Mouse (Mus musculus): ENCODE measurements at regions not wholly inside any gene's neighbourhood (a gene's known extent, or its start where the extent isn't known, plus 50 kb on each side); places are given as distances from the start of the nearest gene placed in this dataset.
A peak's percentile ranks its signal among the peaks of the same experiment; 100 is the strongest.
"Not testable (repeated sequence)": the region's sequence is repeated elsewhere in the genome, so short reads cannot be mapped to it uniquely, and the experiment has no call there.

DNA sequence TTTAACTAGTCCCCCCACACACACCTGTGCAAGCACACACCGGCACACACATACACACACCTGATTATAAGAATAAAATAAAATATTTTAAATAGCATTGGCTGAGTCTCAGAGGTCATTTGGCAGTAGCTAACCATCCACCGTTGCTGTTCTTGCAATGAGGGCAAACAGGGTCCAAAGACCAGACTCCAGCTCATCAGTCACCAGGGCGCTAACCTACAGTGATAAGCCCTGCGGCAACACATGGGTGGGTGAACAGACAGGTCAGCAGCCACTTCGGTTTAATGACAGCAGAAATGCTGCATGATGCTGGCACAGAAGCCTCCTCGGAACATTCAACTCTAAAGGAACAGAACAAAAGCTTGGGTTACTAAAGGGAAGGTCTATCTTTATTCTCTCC lies 54.9 kb downstream of the Tas2r134 start:
- no peak for DNase-seq

DNA sequence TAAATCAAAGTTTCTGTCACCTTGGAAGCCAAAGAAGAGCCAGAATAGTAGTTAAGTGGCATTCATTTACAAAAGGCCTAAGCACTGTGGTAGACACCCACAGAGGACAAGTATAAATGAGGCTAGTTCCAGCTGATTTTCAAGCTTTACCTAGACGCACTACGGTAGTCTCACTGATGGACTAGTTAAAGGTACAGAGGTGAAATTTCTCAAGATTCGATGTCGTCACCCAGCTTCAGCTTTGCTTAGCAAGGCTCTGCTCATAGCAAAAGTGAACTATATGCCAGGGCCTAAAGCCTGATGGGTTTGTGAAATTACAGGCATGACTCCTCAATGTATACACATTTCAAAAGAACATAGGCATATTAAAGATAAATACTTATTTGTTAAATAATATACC lies 55.4 kb downstream of the Tas2r134 start:
- no peak for DNase-seq

DNA sequence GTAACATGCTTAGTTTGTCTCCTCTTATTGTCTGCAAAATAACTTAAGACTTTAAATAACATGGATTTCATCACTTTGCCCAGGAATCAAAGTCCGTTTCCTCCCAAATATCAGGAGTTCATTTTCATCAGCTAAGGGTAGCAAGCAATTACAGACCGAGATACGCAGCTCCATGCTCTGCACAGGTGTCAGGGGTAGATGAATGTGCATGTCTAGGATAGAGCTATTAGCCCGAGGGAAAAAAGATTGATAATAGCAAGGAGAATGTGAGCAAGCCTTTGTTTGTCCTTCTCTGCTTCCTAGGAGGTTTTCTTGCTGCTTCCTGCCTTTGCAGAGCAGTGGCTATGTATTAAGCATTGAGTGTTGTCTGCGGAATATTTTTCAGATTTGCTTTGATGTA lies 77.8 kb downstream of the Tas2r134 start:
- DNase-seq, result no peak

DNA sequence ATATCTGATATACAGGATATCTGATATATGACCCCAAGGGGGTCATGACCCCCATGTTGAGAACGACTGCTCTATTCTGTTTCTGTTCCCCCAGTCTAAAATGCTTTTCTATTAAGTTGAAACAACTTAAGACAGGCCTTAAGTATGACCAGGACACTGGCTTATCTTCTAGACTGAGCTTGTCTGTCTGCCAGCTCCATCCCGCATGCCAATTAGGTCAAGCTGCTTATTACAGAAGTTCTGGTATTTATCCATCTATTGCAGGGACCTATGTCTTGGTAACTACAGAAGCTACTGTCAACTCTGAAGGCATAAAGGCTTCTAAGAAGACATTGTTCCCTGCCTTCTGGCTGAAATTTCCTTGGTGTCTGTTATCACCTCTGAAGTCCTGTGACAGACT lies 81.4 kb downstream of the Tas2r134 start:
- DNase-seq, result peak; percentile 14

DNA sequence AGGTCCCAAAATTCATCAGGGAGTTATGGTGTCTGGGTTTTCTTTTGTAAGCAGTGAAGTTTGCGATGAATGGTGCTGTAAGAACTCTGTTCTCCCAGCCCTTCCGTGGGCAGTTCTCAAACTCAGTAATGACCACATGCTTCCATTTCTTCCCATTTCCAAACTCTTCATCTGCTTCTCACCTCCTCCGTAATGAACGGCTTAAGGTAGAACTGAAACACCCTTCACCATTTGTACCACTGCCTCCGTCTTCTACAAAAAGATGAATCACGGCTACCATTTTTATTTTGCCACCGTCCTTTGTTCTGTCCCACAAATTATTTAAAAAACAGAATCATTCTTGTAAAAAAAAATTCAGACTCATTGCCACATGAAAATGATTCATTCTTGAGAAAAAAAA lies 85.3 kb downstream of the Tas2r134 start:
- no peak for DNase-seq

- DNase-seq, result no peak
These were observed 103.5 kb downstream of the Tas2r134 start for GRCm38 (mm10) chr2:51730805-51731204.

- no peak for DNase-seq
These were observed 104.4 kb downstream of the Tas2r134 start for GRCm38 (mm10) chr2:51731703-51732102.

GRCm38 (mm10) chr2:51732355-51732754 lies 105.0 kb downstream of the Tas2r134 start:
- DNase-seq, result no peak

GRCm38 (mm10) chr2:51733218-51733617 lies 105.9 kb downstream of the Tas2r134 start:
- no peak for DNase-seq

DNA sequence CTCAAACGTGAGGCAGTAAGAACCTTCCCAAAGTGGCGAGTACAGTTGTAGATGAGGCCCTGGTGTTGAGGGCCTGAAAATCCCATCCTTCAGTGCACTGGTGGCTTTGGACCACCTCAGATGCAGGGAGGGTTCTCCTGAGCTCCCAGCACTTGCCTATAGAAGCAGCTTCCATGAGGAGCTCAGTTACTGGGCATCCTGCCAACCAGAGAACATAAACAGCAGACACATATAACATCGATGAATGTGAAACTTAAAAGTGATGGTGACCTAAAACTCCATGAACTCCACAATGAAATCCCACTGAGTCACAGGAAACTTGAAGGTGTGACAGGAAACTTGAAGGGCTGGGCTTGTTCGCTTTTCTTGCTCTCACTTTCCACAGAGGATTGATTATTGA lies 109.1 kb downstream of the Tas2r134 start:
- no peak for DNase-seq

GRCm38 (mm10) chr2:51747675-51748319 lies 120.5 kb downstream of the Tas2r134 start:
- no peak for DNase-seq

DNA sequence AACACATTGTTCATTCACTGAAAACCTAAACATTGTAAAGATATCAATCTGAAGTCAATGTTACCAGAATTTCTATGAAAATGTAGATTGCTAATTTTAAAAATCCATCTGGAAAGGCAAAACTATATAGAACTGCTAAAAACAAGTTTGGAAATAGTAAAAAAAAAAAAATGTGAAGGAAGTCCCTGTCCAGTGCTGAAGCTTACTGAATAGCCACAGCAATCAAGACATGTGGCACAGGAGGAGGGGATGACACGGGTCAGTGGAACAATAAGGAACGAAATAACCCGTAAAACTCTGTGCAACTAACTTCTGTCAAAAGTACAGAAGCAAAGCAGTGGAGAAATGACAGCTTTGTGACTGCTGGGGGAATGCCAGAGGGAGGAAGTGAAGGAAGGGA lies 121.9 kb downstream of the Tas2r134 start:
- no peak for DNase-seq

GRCm38 (mm10) chr2:51752941-51753564 lies 125.7 kb downstream of the Tas2r134 start:
- DNase-seq, result no peak

GRCm38 (mm10) chr2:51753565-51754031 lies 126.3 kb downstream of the Tas2r134 start:
- DNase-seq, result no peak

GRCm38 (mm10) chr2:51757361-51757760 lies 130.1 kb downstream of the Tas2r134 start:
- DNase-seq, result no peak

DNA sequence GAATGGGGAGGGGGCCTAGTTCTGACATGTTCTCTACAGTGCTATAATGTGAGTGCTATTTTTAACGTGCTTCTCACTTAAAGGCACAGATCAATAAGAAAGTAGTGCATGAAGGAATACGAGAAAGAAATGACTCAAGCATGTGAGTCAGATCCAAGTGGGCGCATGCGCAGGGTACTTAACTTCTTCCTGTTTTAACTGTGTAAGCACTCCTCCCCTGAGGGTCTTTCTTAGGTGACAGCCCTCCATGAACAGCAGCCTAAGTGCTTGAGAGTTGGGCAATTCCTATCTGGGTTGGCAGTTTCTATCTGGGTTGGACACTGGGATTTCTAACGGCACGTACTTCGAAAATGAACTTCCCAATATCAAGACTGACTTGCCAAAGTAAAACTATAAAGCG lies 130.8 kb downstream of the Tas2r134 start:
- DNase-seq, result no peak

GRCm38 (mm10) chr2:51762866-51763265 lies 135.6 kb downstream of the Tas2r134 start:
- no peak for DNase-seq

- DNase-seq, result no peak
These were observed 140.3 kb downstream of the Tas2r134 start for GRCm38 (mm10) chr2:51767507-51768135.

GRCm38 (mm10) chr2:51768298-51769271 lies 141.3 kb downstream of the Tas2r134 start:
- DNase-seq, result no peak

DNA sequence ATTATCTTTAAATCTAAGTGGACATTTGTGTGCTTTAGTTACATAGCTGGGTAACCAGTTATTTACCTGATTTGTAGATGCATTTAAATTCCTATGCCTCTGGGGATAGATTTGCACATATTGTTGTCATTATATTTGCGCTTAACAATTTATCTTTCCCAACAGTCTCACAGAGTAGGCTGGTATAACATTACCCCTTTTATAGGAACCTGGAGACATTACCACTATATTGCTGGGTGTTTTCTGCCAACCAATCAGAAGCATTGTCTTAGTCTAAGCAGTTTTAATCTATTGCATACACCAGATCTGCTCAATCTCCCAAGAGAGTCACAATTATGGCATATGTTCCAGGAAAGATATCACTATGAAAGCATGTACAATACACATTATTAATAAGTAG lies 149.8 kb downstream of the Rbm43 start:
- DNase-seq, result no peak

DNA sequence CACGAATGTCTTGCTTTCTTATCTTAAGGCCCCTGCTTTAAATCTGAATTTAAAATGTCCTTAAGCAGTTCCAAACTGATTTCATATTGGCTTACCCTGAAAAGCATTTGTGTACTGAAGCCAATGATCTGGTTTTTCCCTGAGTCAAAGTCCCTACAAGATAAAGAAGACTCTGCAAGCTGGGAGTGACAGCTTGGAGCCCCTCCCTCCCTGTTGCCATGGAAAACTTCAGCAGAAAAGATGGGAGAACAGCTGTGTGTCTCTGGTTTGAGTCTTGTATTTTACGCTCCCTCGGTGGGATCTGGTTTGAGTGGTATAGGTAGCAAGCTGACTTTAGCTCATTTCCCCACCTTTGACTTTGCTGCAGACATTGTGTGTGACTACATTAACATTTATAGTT lies 146.1 kb downstream of the Rbm43 start:
- DNase-seq, result no peak

DNA sequence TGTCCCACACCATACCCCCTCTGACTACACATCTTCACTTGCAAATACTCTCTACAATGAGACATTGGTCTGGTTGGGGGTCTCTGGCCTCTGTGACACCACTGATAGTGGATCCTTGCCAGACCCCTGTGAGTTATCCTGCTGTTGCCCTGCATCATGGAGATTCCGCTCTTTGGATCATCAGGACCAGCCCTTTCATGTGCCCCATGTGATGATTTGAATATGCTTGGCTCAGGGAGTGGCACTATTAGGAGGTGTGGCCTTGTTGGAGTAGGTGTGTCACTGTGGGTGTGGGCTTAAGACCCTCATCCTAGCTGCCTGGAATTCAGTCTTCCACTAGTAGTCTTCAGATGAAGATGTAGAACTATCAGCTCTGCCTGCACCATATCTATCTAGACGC lies 141.7 kb downstream of the Rbm43 start:
- not testable (repeated sequence) for DNase-seq

DNA sequence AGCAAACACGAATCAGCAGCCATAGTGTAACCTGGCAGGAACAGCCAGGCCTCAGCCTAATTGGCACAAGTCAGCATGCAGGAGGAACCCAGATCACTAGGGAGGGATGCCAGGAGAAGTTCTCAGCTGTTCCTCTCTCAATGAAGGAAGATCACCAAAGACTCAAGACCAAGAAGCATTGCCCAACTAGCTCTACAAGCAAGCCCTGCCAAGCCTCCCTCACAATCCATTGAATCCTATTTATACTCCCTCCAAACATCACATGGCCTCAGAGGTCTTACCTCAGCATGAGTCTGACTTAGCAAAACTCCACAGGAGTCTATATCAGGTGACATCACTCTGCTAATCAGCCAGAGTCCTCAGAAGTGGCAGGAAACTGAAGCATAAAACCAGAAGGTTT lies 135.1 kb downstream of the Rbm43 start:
- DNase-seq, result no peak

Data from lung, postnatal 10 days (tissue).